In genomic region chr8:116993095-116993867, GRCm38 (mm10) we compare ENCODE assay signal across 8 mouse cellular contexts. TPM values are rescaled to one million over a fixed set of nuclear protein-coding genes. Genes with fewer than 3 reads are reported as not detected.
DNase-seq lines count a peak whose midpoint lies in the region; ATAC-seq lines count a peak whose summit lies in the region.

Gcsh (minus strand) TSS chr8:116993537.

- H3K4me3 ChIP-seq in hindbrain, embryonic 11.5 days (ENCODE audit: low read depth, low read length): peak within 1 kb of the TSS; percentile 73

- peak within 1 kb of the TSS; percentile 62 for H3K9ac ChIP-seq in hindbrain, embryonic 11.5 days (ENCODE audit: low read depth, low read length)

- ATAC-seq in hindbrain, embryonic 11.5 days (ENCODE audit: low FRiP score): peak; percentile 100

- no peaks in the 10 kb centered on the region for H3K36me3 ChIP-seq in hindbrain, embryonic 11.5 days (ENCODE audit: control insufficient read depth, insufficient read depth, low read length)

- H3K27me3 ChIP-seq in hindbrain, embryonic 11.5 days (ENCODE audit: control insufficient read depth, insufficient read depth, low read length): no peaks in the 10 kb centered on the region

- under 1% methylated on average over 48 of the region's 56 CpGs for WGBS in hindbrain, embryonic 11.5 days

- H3K9me3 ChIP-seq in hindbrain, embryonic 11.5 days (ENCODE audit: control insufficient read depth, low read length): no peaks in the 10 kb centered on the region

- peak within 1 kb of the TSS; percentile 59 for H3K4me2 ChIP-seq in hindbrain, embryonic 11.5 days (replicated peaks; ENCODE audit: low read depth, low read length)

- peak; percentile 100 for DNase-seq in Muller cell, postnatal 12 days (ENCODE audit: inconsistent ontology term)
- peak; percentile 98 for DNase-seq in cerebellum, adult 9-11 months
- DNase-seq in frontal cortex, adult 2 months (ENCODE audit: extremely low spot score in 1 of 2, low spot score in 1 of 2): peak; percentile 96 to 98
- DNase-seq in hindbrain, embryonic 11.5 days (ENCODE audit: low spot score): peak; percentile 99
- peak; percentile 95 to 97 for DNase-seq in layer of hippocampus, postnatal 10 days (ENCODE audit: low spot score in 2 of 2)
- DNase-seq in lung, postnatal 10 days: peak; percentile 100
- DNase-seq in ovary, postnatal 36 days (ENCODE audit: low spot score): peak; percentile 99
- peak; percentile 97 for DNase-seq in thymus, postnatal 25 days

- H3K27ac ChIP-seq in hindbrain, embryonic 11.5 days (ENCODE audit: low read depth, low read length): no peak within 1 kb of the TSS

- no peaks in the 10 kb centered on the region for H3K4me1 ChIP-seq in hindbrain, embryonic 11.5 days (replicated peaks; ENCODE audit: control insufficient read depth, insufficient read depth, low read length)

RNA-seq across cellular contexts. Expression of gene Gcsh, which starts in this region (rescaled TPM):
- 96.3 and 97.9 TPM in 2 replicates for polyA plus RNA-seq in frontal cortex, adult 2 months (2012; rRNA removed)
- polyA plus RNA-seq in hindbrain, embryonic 11.5 days (2014; fragmentation: Nextera tagmentation; extraction: Ambion mirVana): 149 and 150 TPM in 2 replicates
- total RNA-seq in layer of hippocampus, postnatal 10 days (2021): 10 to 100 TPM; 55.4 to 56.1 TPM
